Comparison of ENCODE assay signal across 8 mouse cellular contexts in the genomic region with DNA sequence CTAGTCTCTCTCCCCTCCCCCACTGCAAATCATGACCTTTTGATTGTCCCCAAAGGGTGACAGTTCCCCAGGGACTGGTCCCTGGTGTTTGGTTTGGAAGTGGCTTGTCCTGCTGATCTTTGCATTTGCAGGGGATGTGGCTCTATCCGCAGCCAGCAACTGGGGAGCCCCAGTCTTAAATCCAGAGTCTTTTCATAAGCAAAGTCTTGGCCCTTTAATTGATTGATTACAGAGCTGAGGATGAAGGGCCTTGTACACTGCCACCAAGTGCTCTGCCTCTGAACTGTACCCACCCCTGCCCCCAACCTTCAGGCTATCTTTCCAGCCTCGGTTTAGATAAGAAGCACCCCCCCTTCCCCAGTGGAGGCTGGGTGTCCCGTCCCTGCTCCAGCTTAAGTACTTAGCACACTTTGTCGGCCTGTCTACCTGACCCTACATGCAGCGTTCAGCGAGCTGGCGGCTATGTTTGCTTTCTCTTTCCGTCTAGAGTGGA. TPM values are rescaled to one million over a fixed set of nuclear protein-coding genes. Genes with fewer than 3 reads are reported as not detected.
DNase-seq lines count a peak whose midpoint lies in the region; ATAC-seq and TF ChIP-seq lines count a peak whose summit lies in the region.

No protein-coding gene starts in this region.

- no peak overlapping the region for H3K4me3 ChIP-seq in kidney, embryonic 14.5 days (ENCODE audit: low read length)
- no peak overlapping the region for H3K4me3 ChIP-seq in lung, embryonic 14.5 days (ENCODE audit: low read depth, low read length)

- ATAC-seq in kidney, embryonic 14.5 days (ENCODE audit: low FRiP score, low TSS enrichment) = peak; percentile 8; the same call in 1 of the 2 replicates
- ATAC-seq in lung, embryonic 14.5 days (ENCODE audit: insufficient read depth) = peak; percentile 47
- no peak for ATAC-seq in inflammation-experienced regulatory T-cells, adult 6 months
- ATAC-seq in megakaryocyte-erythroid progenitor cell, adult 5-6 weeks (replicated peaks; ENCODE audit: low FRiP score, low TSS enrichment, poor library complexity, severe bottlenecking) = no peak
- ATAC-seq in erythroid progenitor cell, adult 5-6 weeks (replicated peaks; ENCODE audit: low FRiP score, poor library complexity, severe bottlenecking) = no peak

- TF ChIP-seq CTCF in lung, embryonic 14.5 days (IDR thresholded peaks at IDR 0.05; ENCODE audit: low read depth) = no peak

- H3K4me1 ChIP-seq in kidney, embryonic 14.5 days (ENCODE audit: control insufficient read depth, insufficient read depth, low read length) = peaks cover 71% of the 10 kb centered on the region
- peaks cover 33% of the 10 kb centered on the region for H3K4me1 ChIP-seq in lung, embryonic 14.5 days (ENCODE audit: insufficient read depth)

- peak overlapping the region; percentile 23; the same call in 1 of the 2 replicates for H3K4me2 ChIP-seq in kidney, embryonic 14.5 days (replicated peaks; ENCODE audit: low read depth, low read length)
- peak overlapping the region; percentile 34 for H3K4me2 ChIP-seq in lung, embryonic 14.5 days

- H3K27me3 ChIP-seq in kidney, embryonic 14.5 days (ENCODE audit: control insufficient read depth, insufficient read depth, low read length) = no peaks in the 10 kb centered on the region
- H3K27me3 ChIP-seq in lung, embryonic 14.5 days (ENCODE audit: insufficient read depth, low read length) = no peaks in the 10 kb centered on the region

- H3K9ac ChIP-seq in kidney, embryonic 14.5 days (ENCODE audit: low read depth, low read length) = peak overlapping the region; percentile 5; the same call in 1 of the 2 replicates
- H3K9ac ChIP-seq in lung, embryonic 14.5 days = no peak overlapping the region

- H3K36me3 ChIP-seq in kidney, embryonic 14.5 days (ENCODE audit: control insufficient read depth, insufficient read depth, low read length) = no peaks in the 10 kb centered on the region
- H3K36me3 ChIP-seq in lung, embryonic 14.5 days (ENCODE audit: insufficient read depth) = no peaks in the 10 kb centered on the region

- 13% methylated on average over 8 of the region's 8 CpGs for WGBS in kidney, embryonic 14.5 days
- 12% methylated on average over 8 of the region's 8 CpGs for WGBS in lung, embryonic 14.5 days

- peak overlapping the region; percentile 90 for H3K27ac ChIP-seq in kidney, embryonic 14.5 days (ENCODE audit: low read depth, low read length)
- peak overlapping the region; percentile 91 for H3K27ac ChIP-seq in lung, embryonic 14.5 days (ENCODE audit: low read depth)

- DNase-seq in urinary bladder, postnatal 14 days (ENCODE audit: low spot score) = peak; percentile 54
- no peak for DNase-seq in urinary bladder, postnatal 25 days (ENCODE audit: low spot score)
- DNase-seq in lung, embryonic 14.5 days = peak; percentile 61
- no peak for DNase-seq in cerebellum, postnatal 14 days

- H3K9me3 ChIP-seq in kidney, embryonic 14.5 days (ENCODE audit: control insufficient read depth, low read length) = no peaks in the 10 kb centered on the region
- H3K9me3 ChIP-seq in lung, embryonic 14.5 days (ENCODE audit: low read depth, low read length) = no peaks in the 10 kb centered on the region

RNA-seq across cellular contexts. Expression of gene Llgl2, which starts 9.2 kb away (rescaled TPM):
- 24.3 and 28.7 TPM in 2 replicates for polyA plus RNA-seq in kidney, embryonic 14.5 days (2014; fragmentation: Nextera tagmentation; extraction: Ambion mirVana)
- 28.8 and 31.9 TPM in 2 replicates for polyA plus RNA-seq in lung, embryonic 14.5 days (2014; fragmentation: Nextera tagmentation; extraction: Ambion mirVana)
- polyA plus RNA-seq in inflammation-experienced regulatory T-cells, adult 6 months (2017; shearing (Covaris generic)) = 1 to 10 TPM; 7.0 to 9.7 (median 9.6) TPM
- 8.9 and 12.7 TPM in 2 replicates for total RNA-seq in megakaryocyte-erythroid progenitor cell, adult 5-6 weeks (2014; fragmentation: Nextera tagmentation)
- total RNA-seq in megakaryocyte-erythroid progenitor cell, adult 5-6 weeks (2017) = 4.0 and 8.0 TPM in 2 replicates
- total RNA-seq in erythroid progenitor cell, adult 5-6 weeks (2015; ENCODE audit: low replicate concordance) = 1.7 TPM in 1 of 2 replicates, not detected in the other
- 0.26 and 1.8 TPM in 2 replicates for total RNA-seq in erythroid progenitor cell, adult 5-6 weeks (2017; ENCODE audit: low replicate concordance)

RNA-seq across cellular contexts. Expression of gene Tsen54, which starts 18.5 kb away (rescaled TPM):
- polyA plus RNA-seq in kidney, embryonic 14.5 days (2014; fragmentation: Nextera tagmentation; extraction: Ambion mirVana) = 26.2 and 34.9 TPM in 2 replicates
- polyA plus RNA-seq in lung, embryonic 14.5 days (2014; fragmentation: Nextera tagmentation; extraction: Ambion mirVana) = 31.5 and 35.0 TPM in 2 replicates
- 10 to 100 TPM in 2 of 3 experiments, 1 to 10 TPM in 1; 9.8 to 13.2 (median 10.8) TPM for polyA plus RNA-seq in inflammation-experienced regulatory T-cells, adult 6 months (2017; shearing (Covaris generic))
- total RNA-seq in megakaryocyte-erythroid progenitor cell, adult 5-6 weeks (2014; fragmentation: Nextera tagmentation) = 20.4 and 32.6 TPM in 2 replicates
- 16.8 and 17.1 TPM in 2 replicates for total RNA-seq in megakaryocyte-erythroid progenitor cell, adult 5-6 weeks (2017)
- 4.0 and 12.6 TPM in 2 replicates for total RNA-seq in erythroid progenitor cell, adult 5-6 weeks (2015; ENCODE audit: low replicate concordance)
- 3.6 and 4.3 TPM in 2 replicates for total RNA-seq in erythroid progenitor cell, adult 5-6 weeks (2017; ENCODE audit: low replicate concordance)

RNA-seq across cellular contexts. Expression of gene Caskin2, which starts 19.6 kb away (rescaled TPM):
- polyA plus RNA-seq in kidney, embryonic 14.5 days (2014; fragmentation: Nextera tagmentation; extraction: Ambion mirVana) = 14.2 and 17.5 TPM in 2 replicates
- polyA plus RNA-seq in lung, embryonic 14.5 days (2014; fragmentation: Nextera tagmentation; extraction: Ambion mirVana) = 21.0 and 23.0 TPM in 2 replicates
- 1 to 10 TPM in 1 of 3 experiments, under 1 TPM in 2; 0.58 to 1.2 (median 0.87) TPM for polyA plus RNA-seq in inflammation-experienced regulatory T-cells, adult 6 months (2017; shearing (Covaris generic))
- total RNA-seq in megakaryocyte-erythroid progenitor cell, adult 5-6 weeks (2014; fragmentation: Nextera tagmentation) = 9.5 and 9.8 TPM in 2 replicates
- 1.4 and 3.7 TPM in 2 replicates for total RNA-seq in megakaryocyte-erythroid progenitor cell, adult 5-6 weeks (2017)
- 6.7 and 13.0 TPM in 2 replicates for total RNA-seq in erythroid progenitor cell, adult 5-6 weeks (2015; ENCODE audit: low replicate concordance)
- 5.6 and 6.0 TPM in 2 replicates for total RNA-seq in erythroid progenitor cell, adult 5-6 weeks (2017; ENCODE audit: low replicate concordance)

RNA-seq across cellular contexts. Expression of gene Myo15b, which starts 25.1 kb away (rescaled TPM):
- 2.8 and 5.5 TPM in 2 replicates for polyA plus RNA-seq in kidney, embryonic 14.5 days (2014; fragmentation: Nextera tagmentation; extraction: Ambion mirVana)
- 0.12 and 0.28 TPM in 2 replicates for polyA plus RNA-seq in lung, embryonic 14.5 days (2014; fragmentation: Nextera tagmentation; extraction: Ambion mirVana)
- not detected for polyA plus RNA-seq in inflammation-experienced regulatory T-cells, adult 6 months (2017; shearing (Covaris generic))
- 0.11 TPM in 1 of 2 replicates, not detected in the other for total RNA-seq in megakaryocyte-erythroid progenitor cell, adult 5-6 weeks (2014; fragmentation: Nextera tagmentation)
- total RNA-seq in megakaryocyte-erythroid progenitor cell, adult 5-6 weeks (2017) = 0.69 TPM in 1 of 2 replicates, not detected in the other
- total RNA-seq in erythroid progenitor cell, adult 5-6 weeks (2015; ENCODE audit: low replicate concordance) = not detected in 2 replicates
- total RNA-seq in erythroid progenitor cell, adult 5-6 weeks (2017; ENCODE audit: low replicate concordance) = not detected in 2 replicates

Comparison
In these comparisons a context has a peak if more than half of its experiments do, and no peak if none do; other contexts are left out.
1. DNase-seq: peak in urinary bladder, postnatal 14 days (single experiment) and lung, embryonic 14.5 days (single experiment); none in urinary bladder, postnatal 25 days (single experiment) and cerebellum, postnatal 14 days (0 of 2).
2. ATAC-seq: peak in kidney, embryonic 14.5 days (single experiment) and lung, embryonic 14.5 days (single experiment); none in inflammation-experienced regulatory T-cells, adult 6 months (single experiment), megakaryocyte-erythroid progenitor cell, adult 5-6 weeks (single experiment) and erythroid progenitor cell, adult 5-6 weeks (single experiment).